Mouse (Mus musculus): ENCODE data around the gene Cttnbp2nl.

Cttnbp2nl gene

DNA sequence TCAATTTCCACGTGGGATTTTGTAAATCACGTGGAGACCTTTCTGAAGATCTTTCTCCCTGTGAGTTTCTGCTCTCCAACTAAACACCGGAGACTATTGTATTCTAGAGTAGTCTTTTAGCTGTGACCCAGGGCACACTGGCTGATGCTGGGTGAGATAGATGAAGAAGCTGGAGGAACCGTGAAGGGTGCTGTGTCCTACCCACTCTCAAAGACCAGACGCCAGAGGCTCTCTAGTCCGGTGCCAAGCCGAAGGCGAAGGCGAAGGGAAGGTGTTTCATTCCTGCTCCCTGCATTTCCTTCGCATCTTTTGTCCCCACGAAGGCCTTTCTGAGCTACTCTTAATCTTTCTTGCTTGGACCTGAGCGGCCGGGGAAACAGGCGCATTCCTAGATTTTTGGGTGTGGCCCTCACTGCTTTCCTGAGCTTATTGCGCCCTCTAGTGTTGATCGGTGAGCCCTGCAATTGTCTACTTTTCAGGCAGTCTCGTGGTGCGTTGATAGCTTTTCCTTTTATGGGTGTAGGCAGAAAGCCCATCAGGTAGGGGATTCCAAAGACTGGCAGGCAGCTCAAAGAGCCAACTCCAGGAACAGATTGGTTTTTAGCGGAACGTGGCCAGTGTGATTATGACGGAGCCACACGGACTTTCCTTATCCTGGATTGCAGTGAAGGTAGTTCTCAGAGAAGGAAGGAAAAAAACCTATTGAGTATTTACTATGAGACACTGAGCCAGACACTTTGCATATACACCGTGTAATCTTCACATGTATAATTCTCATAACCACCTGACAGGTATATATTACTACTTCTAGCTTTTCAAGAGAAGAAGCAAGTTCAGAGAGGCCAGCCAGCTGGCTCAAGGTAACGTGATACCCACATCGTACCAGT lies 5.9 kb upstream of the Cttnbp2nl start:
- DNase-seq: peak; percentile 83 to 89

DNA sequence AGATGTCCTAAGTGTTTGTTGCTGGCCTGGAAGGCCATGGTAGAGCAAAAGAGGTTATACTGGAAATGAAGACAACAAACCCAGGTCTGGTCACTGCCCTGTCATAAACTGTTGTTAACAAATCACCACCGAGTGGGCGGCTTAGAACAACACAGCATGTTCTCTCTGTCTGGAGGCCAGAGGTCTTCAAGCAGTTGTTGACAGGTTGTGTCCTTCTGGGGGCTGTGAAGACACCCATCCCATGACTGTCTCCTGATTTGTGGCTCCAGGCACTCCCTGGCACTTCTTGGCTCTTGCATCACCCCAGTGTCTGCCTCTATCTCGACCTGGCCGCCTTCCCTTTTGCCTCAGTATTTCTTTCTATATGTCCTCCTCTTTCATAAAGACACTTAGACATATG lies 2.7 kb upstream of the Cttnbp2nl start:
- peak in 1 of 2 experiments; percentile 43 for DNase-seq

DNA sequence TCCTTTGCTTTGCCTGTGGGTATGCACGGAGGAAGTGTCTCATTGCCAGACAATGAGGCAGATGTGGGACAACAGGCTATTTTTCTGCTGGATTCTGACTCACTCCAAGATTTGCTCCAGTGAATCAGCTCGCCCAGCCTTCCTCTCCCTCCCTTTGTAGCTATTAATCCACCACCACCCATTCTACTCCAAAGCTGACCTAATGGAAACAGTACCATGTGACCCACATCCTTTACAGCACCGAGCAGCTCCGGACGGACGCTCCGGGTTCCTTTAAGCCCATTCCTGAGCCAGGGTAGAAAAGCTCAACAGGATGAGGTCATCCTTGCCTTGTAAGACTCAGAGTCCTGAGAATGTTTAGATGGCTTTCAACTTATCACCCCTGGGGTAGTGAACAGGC lies 2.0 kb upstream of the Cttnbp2nl start:
- peak; percentile 68 to 87 for DNase-seq

DNA sequence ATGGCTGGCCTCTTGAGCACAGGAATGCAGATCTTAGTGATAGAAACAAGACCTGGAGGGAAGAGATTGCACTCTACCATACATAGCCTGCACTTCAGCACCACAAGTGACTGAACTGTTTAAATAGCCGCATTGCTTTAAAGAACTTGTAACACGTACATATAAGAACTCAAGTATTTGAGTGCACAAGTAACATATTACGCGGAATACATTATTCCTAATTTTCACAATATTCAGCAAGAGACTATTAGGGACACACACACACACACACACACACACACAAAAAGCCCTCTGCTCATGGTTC lies 704 bp upstream of the Cttnbp2nl start:
- DNase-seq: no peak

DNA sequence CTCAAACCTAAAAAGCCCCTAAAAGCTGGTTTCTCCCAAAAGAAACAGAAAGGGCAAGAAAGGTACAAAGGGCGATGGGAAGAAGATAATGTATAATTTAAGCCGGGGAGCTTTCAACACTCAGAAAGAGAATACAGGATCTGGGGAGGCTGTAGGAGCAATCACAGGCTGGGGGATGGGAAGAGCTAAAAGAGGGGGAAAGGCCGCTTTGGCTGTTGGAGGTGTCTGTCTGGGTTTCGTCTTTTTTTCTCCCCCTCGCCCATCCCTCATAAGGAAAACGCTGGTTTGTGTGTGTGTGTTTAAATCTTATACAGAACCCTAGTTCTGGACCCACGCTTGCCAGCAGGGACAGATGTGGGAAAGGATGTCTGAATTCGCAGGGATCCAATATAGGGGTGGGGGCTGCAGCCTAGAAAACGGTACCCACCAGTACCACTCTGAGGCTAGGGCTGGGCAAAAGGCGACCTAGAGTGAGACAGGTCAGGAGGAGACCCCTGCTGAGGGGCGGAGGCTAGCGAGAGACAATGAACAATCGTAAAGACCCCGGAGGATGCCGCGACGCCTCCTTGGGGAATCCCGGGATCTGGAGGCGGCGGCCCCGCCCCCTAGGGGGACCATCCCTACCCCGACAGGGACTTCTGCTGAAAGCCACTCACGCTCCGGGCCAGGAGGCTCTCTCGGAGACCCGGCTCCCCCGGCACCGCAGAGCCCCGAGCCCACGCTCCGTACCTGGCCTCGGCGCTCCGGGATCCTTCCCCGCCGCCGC lies 592 bp downstream of the Cttnbp2nl start:
- no peak for DNase-seq

DNA sequence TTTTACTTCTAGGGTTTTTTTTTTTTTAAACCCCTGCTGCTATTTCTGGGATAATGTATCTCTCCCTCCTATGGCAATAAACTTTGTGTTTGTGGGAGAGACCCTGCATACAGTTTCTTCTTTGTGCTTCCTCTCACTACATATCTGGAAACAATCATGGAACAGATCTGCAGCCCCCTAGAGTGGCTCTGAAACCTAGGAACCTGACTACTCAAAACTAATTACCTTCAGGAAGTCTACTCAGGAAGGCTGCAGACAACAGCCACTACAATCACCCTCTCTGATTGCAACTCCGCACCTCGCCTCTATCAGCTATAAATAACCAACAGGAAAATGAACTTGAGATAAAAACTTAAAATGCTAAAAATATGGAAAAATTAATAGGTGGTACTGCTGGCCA lies 1.8 kb downstream of the Cttnbp2nl start:
- DNase-seq: no peak

DNA sequence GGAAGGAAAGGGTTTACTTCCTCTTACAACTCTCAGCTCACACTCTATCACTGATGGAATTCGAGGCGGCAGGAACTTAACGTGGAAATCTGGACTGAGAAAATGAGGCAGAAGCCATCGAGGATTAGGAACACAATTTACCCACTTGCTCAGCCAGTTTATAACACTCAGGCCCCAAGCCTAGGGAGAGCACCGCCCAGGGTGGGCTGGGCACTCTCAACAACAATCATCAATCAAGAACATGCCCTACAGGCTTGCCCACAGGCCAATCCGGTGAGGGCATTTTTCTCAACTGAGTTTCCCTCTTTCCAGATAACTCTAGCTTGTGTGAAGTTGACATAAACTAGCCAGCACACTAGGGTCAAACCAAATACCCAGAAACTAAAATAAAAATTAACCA lies 3.1 kb downstream of the Cttnbp2nl start:
- DNase-seq: no peak

DNA sequence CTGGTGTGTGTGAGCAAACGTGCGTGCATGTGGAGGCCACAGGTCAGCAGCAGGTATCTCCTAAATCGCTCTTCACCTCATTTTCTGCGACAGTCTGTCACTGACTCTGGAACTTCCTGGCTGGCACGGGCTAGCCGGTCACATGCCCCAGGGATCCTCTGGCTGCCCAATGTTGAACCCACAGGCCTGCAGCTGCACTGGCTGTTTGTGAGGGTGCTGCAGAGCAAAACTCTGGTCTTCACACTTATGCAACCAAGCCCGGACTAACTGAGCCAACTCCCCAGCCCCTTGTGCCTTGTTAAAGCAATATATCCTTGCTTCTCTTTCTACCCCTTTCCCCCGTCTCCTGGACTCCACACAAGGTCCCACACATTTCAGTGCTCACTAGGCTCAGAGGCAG lies 5.3 kb downstream of the Cttnbp2nl start:
- peak; percentile 77 to 89 for DNase-seq

DNA sequence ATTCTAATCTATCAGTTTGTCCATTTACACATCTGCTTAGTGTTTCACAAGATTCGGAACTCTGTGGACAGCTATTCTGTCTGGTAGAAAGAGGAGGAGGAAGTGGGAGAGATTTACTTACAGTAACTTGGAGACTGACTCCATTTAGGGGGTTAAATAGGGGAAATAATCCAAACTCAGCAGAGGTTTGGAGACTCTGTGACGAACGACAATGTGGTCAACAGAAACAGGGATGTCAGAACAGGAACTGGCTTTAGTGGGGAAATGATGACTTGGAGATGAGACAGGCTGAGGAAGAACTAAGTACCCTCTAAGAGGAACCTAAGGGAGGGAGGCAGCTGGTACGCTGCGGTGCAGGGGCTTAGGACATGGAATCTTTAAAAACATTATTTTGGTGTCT lies 6.1 kb downstream of the Cttnbp2nl start:
- DNase-seq: no peak

DNA sequence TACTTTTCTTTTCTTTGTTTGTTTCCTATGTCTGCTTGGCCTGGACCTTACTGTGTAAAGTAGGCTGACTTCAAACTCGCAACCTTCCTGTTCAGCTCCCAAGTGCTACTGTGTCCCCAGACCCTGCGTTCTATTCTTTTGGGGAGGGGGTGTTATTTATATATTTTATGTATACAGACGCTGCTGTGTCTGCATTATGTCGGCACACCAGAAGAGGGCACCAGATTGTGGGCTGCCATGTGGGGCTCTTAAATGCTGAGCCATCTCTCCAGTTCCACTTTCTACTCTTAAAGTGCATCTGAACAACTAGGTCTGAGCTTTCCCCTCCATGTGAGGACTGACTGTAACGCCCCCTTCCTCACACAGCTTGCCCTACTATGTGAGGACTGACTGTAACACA lies 9.2 kb downstream of the Cttnbp2nl start:
- no peak for DNase-seq

DNA sequence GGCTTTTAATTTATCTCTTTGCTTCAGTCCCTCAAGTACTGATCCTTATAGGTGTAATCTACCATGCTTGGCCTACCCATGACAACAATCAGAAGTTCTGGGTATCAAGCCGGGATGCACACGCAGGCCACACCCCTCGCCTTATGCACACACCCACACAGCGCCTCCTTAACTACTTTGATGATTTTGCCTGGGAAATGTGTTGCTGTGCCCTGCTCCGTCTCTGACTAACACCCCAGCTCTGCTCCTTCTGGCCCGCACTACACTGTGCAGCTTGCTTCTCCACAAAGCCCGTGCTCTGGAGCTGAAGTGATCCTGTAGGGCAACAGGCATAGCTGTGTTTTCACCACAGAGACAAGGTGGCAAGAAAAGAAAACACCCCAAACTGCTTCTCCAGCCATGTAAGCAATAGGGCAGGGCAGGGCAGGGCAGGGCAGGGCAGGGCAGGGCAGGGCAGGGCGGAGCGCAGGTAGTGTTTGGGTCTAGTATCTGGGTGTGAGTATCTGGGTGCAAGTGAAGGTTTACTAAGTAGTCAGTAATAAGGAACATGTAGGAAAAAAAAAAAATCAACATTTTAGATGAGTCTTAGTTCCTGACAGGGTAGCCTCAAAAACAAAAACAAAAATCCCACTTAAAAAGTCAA lies 11.8 kb downstream of the Cttnbp2nl start:
- DNase-seq: no peak

DNA sequence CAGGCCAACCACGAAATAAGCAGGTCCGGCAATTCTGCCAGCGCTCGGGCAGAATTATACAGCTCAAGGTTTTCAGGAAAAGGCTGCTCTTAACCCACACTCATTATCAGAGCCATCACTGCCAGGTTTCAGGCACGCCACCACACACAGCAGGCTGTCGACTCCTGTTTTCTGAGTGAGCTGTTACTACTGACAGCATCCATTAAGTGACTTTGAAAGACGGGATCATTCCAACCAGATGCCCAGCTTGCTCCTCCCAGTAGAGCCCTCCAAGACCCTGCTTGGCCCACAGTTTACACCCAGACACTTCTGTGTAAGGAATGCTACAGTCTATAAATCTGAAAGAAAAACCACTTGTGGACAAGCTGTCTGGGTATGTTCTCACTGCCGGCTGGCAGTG lies 12.9 kb downstream of the Cttnbp2nl start:
- DNase-seq: no peak

DNA sequence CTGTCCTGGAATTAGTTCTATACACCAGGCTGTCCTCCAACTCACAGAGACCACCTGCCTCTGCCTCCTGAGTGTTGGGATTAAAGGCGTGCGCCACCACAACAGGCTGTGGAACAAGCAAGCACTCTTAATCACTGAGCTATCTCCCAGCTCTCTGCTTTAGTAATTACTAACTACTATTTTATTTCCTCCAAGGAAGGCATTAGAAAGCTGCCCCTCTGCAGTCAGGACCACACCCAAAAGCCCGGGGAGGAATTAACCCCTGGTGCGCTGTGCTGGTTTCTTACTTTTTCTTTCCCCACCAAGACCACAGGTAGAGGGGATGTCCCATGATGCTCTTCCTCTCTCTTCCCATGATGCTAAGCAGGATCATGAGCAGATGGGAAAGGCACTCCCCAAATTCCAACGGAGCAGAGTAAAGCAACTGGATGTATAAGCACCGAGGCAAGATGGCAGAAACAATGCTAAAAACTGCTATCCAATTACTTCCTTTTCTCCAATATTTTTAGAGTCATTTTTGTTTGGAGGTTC lies 15.6 kb downstream of the Cttnbp2nl start:
- DNase-seq: no peak

DNA sequence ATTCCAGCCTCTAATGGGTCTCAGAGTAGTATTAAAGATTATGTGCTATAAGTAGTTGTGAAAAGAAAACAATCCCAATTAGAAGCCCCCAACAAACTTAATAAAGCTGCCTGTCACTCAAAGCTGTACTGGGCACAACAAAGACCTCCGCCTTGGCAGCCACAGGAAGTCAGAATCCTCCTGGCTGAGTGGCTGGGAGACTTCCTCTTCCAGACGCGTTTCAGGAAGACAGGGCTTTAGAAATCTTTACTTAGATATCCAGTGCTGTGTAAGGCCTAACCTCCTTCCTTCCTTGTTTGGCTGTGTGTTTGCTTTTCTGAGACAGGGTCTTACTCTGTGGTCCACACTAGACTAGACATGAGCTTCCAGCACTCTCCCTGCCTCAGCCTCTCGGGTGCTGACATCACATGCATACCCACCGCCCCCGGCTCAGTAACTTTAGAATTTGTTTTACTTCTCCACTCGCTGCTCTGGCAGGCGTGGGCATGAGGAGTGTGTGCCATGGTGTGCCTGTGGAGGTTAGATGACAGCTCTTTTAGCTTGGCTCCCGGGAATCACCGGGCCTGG lies 16.6 kb downstream of the Cttnbp2nl start:
- DNase-seq: peak in 1 of 2 experiments; percentile 59

DNA sequence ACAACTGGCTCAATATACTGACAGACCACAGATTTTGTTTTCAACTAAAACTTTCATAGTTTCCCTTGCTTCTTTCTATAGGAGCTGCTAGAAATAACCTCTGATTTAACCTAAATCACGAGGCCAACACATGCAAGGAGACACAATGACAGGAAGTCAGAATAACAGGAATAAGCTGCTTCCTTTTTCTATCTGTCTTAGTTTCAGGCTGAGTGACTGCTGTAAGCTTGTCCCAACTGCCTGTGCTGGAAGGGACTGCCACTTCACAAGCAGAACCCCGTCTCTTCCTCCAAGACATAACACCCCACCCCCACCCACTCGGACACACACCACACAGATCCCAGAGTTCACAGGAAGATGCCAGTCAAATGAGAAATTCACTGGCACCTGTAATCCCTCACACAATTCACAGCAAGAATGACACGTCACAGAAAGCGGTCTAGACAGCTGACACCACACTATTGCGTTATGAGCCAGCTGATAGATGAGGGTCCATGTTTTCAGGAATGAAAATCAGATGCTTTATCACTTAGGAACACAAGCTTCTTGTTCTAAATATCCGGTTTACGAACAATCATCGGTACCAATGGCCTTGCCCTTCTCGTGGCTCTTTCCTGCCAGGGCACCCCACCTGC lies 29.5 kb downstream of the Cttnbp2nl start:
- peak in 1 of 2 experiments; percentile 36 for DNase-seq

DNA sequence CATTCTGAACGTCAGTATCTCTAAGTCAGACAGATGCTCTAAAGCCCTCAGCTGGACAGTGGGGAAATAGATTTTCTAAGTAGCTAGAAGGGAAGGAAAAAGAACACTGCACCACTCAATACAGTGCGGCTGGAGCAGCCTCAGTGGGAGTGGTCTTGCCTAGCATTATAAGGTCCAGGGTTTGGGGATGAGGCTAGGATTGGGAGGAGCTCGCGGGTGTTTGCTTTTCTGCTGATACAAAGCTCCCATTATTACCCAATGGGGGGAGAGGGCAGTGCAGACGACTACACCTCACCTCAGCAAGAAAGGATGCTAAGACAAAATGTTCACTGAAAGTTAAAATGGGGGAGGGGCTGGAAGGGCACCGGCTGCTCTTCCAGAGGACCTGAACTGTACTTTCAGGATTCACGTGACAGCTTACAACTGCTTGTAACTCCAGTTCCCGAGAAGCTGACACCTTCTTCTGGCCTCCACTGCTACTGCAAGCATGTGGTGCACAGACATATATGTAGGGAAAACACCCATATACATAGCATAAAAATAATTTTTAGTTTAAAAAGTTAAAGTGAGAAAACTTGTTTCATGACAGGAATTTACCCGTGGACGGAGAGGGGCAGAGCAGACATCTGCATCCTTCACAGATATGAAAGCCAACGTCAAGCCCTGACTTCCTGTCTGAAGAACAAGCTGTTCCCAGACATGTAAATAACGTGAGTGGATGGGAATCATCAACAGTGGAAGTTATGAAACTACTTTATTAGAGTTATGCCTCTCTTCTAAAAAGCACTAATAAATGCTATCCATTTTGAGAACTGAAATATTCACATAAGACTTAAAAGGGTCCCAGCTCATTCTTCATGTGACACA lies 32.9 kb downstream of the Cttnbp2nl start:
- peak; percentile 36 to 74 for DNase-seq

DNA sequence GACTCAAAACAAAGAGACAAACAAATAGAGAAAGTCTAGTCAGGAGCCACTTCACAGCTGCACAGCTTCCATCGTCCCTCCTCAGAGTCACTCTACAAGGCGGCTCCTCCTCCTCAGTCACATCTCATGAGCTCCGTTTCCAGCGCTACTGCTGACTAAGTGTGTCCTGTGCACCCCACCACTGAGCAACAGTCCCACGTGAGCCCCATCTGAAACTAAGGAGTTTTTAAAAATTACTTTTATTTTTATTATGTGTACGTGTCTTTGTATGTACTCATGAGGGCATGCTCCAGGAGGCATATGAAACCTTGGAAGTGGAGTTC lies 34.2 kb downstream of the Cttnbp2nl start:
- no peak for DNase-seq

DNA sequence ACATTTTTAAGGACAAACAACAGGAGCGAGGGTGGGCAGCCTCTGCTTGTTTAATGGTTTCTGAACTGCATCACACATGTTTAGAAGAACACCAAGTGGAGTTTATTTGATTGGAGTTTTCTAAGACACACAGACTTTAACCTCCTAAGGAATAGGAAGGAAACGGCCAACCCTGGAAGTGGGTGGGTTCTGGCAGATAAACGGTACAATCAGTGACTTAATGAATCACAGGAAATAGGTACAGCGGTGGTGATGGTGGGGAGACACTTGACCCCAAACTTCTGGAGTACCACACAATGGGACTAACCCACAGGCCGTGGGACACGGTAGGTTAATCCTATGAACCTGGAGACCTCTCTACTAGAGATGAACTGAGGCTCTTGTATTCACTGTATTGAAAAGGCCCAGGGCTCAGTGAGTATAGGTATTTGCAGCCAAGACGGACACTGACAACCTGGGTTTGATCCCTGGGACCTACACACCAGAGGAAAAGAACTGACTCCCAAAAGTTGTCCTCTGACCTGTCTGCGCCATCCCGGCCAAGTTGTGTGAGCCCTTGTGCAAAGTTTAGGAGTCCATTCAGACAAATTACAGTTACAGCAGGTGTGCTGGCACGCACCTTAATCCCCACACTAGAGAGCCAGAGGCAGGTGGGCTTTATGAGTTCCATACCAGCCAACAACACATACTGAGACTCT lies 34.7 kb downstream of the Cttnbp2nl start:
- DNase-seq: peak; percentile 34 to 70

DNA sequence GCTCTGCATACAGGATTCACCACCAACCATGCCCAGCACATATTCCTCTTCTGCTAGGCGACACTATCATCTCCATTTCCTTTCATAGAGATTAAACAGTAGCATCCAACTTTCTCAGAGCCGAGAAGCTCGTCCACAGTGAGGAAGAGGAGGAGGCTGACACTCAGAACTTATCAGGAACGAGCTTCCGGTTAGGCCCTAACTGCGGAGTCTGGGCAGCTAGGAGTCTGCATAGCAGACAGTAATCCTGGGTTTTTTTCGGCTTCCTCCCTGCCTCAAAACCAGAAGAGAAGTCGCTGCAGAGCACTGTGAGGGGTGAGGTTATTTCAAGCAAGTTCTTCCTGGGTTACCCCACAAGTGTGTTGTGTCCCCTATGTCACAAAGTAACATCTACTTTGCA lies 35.6 kb downstream of the Cttnbp2nl start:
- DNase-seq: no peak

DNA sequence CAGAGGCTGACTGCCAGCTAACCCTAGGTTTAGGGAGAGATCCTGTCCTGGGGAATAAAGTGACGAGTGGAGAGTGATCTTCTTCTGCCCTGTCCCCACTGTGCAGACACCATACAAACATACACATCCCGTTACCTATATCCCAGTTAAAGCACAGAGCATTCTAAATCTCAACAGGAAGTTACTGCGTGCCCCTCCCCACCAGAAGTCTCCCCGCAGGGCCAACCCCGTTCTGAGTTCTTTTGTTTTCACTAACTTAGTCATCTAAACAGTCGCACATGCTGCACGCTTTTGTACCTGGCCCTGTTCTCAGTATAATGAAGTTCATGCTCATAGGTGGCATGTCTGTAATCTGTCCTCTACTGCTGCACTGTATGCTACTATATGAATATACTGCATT lies 36.7 kb downstream of the Cttnbp2nl start:
- no peak for DNase-seq

DNA sequence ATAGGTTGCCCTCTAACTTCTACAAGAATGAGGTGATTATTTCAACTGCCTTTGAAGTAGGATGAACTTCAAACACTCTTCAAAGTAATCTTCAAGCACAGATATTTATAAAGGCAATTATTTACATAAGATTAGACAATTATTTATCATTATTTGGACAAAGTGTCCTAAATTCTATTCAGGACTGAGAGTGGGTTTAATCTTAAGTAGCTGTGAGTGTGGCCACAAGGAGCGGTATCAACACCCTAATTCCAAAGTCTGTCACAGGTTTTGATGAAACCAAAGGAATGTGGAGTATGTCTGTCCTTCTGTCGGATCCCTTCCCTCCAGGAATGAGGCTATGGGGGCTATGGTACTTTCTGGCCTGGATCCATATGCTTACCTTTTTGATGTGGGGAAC lies 38.0 kb downstream of the Cttnbp2nl start:
- DNase-seq: no peak
